Mouse (Mus musculus) hindbrain, embryonic 12.5 days (tissue): ENCODE data around the gene Igf2r. TPM values are rescaled to one million over a fixed set of nuclear protein-coding genes. Genes with fewer than 3 reads are reported as not detected.

Experiments
- ATAC-seq: fragments of 200-750 bp; cut with Nextera tagmentation; 2 replicates; pipeline ENCODE4 v1.8.0; 2017; ENCODE audit warnings: moderate TSS enrichment; ENCODE audit not compliant: low FRiP score
- H3K27ac ChIP-seq: fragments of 300-500 bp; sonication (generic); 2 replicates; pipeline ENCODE4 v1.5.1; 2016; ENCODE audit warnings: mild to moderate bottlenecking
- H3K27me3 ChIP-seq: fragments of 300-500 bp; sonication (generic); 2 replicates; pipeline ENCODE4 v1.6.1; 2016; ENCODE audit warnings: mild to moderate bottlenecking
- H3K36me3 ChIP-seq: fragments of 300-500 bp; sonication (generic); 2 replicates; pipeline ENCODE4 v1.6.1; 2016; ENCODE audit warnings: mild to moderate bottlenecking
- H3K4me1 ChIP-seq: fragments of 300-500 bp; sonication (generic); 2 replicates; pipeline ENCODE4 v1.6.1; 2016
- H3K4me2 ChIP-seq: fragments of 300-500 bp; sonication (generic); replicated peaks from 2 replicates; pipeline ENCODE4 v1.6.1; 2016; ENCODE audit warnings: mild to moderate bottlenecking
- H3K4me3 ChIP-seq: fragments of 300-500 bp; sonication (generic); 2 replicates; pipeline ENCODE4 v1.5.1; 2016; ENCODE audit warnings: mild to moderate bottlenecking
- H3K9ac ChIP-seq: fragments of 300-500 bp; sonication (generic); 2 replicates; pipeline ENCODE4 v1.6.1; 2016; ENCODE audit warnings: mild to moderate bottlenecking, moderate library complexity
- H3K9me3 ChIP-seq: fragments of 300-500 bp; sonication (generic); replicated peaks from 2 replicates; pipeline ENCODE4 v1.6.1; 2016; ENCODE audit warnings: mild to moderate bottlenecking
- WGBS: fragments of 180-500 bp; shearing (Covaris S2); methylation state at CpG from one replicate; pipeline ENCODE4 v1.1.7; 2016; 5-methylcytosine and 5-hydroxymethylcytosine counted together
- polyA plus RNA-seq: library from polyadenylated mRNA; unstranded; fragments of >200 nt; fragmentation: Nextera tagmentation; extraction: Ambion mirVana; gene quantifications from 2 replicates; pipeline ENCODE4 v1.2.1, GENCODE M21; 2016

Gene Igf2r
- polyA plus RNA-seq, 1 experiment from 2014 or later: 27.5 TPM

DNA sequence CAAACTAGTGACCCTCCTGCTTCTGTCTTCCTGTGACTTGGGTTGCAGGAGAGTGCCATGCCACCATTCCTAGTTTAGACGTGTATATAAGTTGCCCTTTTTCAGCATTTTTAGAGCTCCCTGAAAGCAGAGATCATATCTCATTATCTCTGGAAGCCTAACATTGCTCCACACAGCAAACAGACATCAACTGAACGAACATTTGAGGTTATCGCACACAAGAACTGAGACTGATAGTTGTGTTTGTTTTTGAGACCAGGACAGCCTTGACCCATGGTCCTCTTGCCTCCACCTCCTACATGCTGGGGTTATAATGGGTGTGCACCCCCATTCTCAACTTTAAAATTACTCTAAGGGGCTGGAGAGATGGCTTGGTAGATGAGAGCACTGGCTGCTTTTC is 27.2 kb upstream of the Igf2r start:
- WGBS: 87% methylated on average over 3 of the region's 3 CpGs

DNA sequence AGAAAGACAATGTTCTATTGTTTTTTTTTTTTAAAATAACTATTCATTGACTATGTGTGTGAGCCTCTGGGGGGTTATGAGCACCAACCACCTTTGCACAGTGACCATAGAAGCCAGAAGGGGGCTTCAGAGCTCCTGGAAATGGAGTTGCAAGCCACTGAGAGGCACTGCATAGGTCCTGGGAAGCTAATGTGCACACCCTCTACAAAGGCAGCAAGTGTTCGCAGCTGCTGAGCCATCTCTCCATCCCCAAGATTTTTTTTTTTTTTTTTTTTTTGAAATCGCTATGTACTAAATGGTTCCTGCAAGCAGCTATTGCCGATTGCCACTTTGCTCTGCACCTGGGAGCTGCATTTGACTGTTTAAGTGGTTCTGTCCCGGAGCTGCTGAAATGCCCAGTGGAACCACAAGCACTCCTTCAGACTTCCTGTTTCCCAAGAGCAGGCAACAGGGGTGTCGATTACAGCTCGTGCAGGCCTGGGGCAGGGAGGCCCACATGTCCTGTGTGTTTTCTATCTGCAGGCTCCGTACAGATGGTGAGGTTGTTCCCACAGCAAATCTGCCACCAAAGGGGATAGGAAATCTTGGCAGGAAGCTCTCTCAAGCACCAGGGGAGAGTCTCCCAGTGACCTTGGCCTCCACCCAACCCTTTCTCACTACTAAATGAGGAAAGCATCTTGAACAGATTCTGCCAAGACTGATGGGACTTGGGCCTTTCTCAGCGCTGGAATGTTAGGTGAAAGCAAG is 24.4 kb upstream of the Igf2r start:
- H3K9me3 ChIP-seq: no peaks in the 10 kb centered on the region
- H3K27me3 ChIP-seq: no peaks in the 10 kb centered on the region
- no peak overlapping the region for H3K4me3 ChIP-seq
- no peak for ATAC-seq
- H3K4me1 ChIP-seq: peaks cover 22% of the 10 kb centered on the region
- H3K36me3 ChIP-seq: no peaks in the 10 kb centered on the region
- 72% methylated on average over 8 of the region's 8 CpGs for WGBS
- no peak overlapping the region for H3K9ac ChIP-seq
- peak overlapping the region; percentile 46; the same call in 1 of the 2 replicates for H3K27ac ChIP-seq
- H3K4me2 ChIP-seq: no peak overlapping the region

More for the DNA sequence above, 27.2 kb upstream of the Igf2r start:
- ATAC-seq: no peak
- H3K4me1 ChIP-seq: peaks cover 7% of the 10 kb centered on the region; the same call in 1 of the 2 replicates
- no peaks in the 10 kb centered on the region for H3K27me3 ChIP-seq
- H3K4me3 ChIP-seq: no peak overlapping the region
- H3K36me3 ChIP-seq: no peaks in the 10 kb centered on the region
- H3K4me2 ChIP-seq: no peak overlapping the region
- no peaks in the 10 kb centered on the region for H3K9me3 ChIP-seq
- H3K27ac ChIP-seq: no peak overlapping the region
- no peak overlapping the region for H3K9ac ChIP-seq

- Histone ChIP-seq H3K4me2 (no peak overlapping the region), H3K27ac (peak overlapping the region; percentile 44; the same call in 1 of the 2 replicates), H3K4me1 (peaks cover 22% of the 10 kb centered on the region), H3K9ac (no peak overlapping the region), H3K4me3 (no peak overlapping the region), H3K36me3 (no peaks in the 10 kb centered on the region), H3K27me3 (no peaks in the 10 kb centered on the region), H3K9me3 (no peaks in the 10 kb centered on the region)
- no peak for ATAC-seq
- 84% methylated on average over 11 of the region's 11 CpGs for WGBS
Measured at GRCm38 (mm10) chr17:12792422-12793206, 23.1 kb upstream of the Igf2r start.

- 63% methylated on average over 4 of the region's 4 CpGs for WGBS
Measured at GRCm38 (mm10) chr17:12791420-12791819, 22.0 kb upstream of the Igf2r start.

GRCm38 (mm10) chr17:12791079-12791406 is 21.6 kb upstream of the Igf2r start:
- no peaks in the 10 kb centered on the region for H3K27me3 ChIP-seq
- peak; percentile 19; the same call in 1 of the 2 replicates for ATAC-seq
- no peak overlapping the region for H3K9ac ChIP-seq
- H3K4me2 ChIP-seq: no peak overlapping the region
- H3K4me1 ChIP-seq: peaks cover 22% of the 10 kb centered on the region
- WGBS: 44% methylated on average over 5 of the region's 5 CpGs
- no peaks in the 10 kb centered on the region for H3K36me3 ChIP-seq
- H3K4me3 ChIP-seq: no peak overlapping the region
- peak overlapping the region; percentile 67 for H3K27ac ChIP-seq
- H3K9me3 ChIP-seq: no peaks in the 10 kb centered on the region

More at GRCm38 (mm10) chr17:12791420-12791819, 22.0 kb upstream of the Igf2r start:
- Histone ChIP-seq H3K36me3 (no peaks in the 10 kb centered on the region), H3K4me1 (peaks cover 22% of the 10 kb centered on the region), H3K9me3 (no peaks in the 10 kb centered on the region), H3K4me3 (no peak overlapping the region), H3K27ac (peak overlapping the region; percentile 67; the same call in 1 of the 2 replicates), H3K27me3 (no peaks in the 10 kb centered on the region), H3K4me2 (no peak overlapping the region), H3K9ac (no peak overlapping the region)
- no peak for ATAC-seq

DNA sequence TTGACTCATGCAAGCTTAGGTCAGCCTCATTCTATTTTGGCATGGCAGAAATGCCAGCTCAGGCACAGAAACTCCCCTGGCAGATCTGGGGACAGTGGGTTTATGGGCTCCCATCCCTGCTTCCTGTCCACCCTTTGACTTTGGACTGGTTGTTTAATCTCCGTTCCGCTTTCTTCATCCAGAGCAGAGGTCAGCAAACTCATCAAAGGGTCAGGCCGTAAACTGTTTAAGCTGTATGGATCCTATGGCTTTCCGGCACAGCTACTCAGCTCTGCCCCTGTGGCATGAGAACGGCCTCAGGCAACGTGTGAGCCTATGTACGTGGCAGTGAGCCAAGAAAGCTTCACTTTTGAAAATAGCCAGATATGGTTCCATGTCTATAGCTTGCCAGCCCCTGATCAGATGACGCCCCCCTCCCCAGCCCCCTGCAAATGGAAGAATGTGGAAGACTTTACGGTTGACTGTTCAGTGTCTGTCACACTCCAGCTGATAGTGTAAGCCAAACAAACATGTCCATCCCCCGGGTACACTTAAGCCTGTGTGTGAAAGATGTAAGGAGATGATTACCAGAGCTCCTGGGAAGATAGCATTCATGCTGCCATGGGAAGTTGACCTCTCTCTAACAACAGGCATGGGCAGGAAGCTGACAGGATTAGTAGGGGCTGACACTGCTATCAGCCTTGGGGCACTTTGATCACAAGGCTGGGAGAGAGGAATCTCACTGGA is 21.1 kb upstream of the Igf2r start:
- Histone ChIP-seq H3K27me3 (no peaks in the 10 kb centered on the region), H3K4me3 (no peak overlapping the region), H3K4me1 (peaks cover 22% of the 10 kb centered on the region), H3K27ac (peak overlapping the region; percentile 67), H3K9me3 (no peaks in the 10 kb centered on the region), H3K9ac (no peak overlapping the region), H3K36me3 (no peaks in the 10 kb centered on the region), H3K4me2 (no peak overlapping the region)
- peak; percentile 66 for ATAC-seq
- 33% methylated on average over 10 of the region's 10 CpGs for WGBS

- Histone ChIP-seq H3K4me2 (no peak overlapping the region), H3K9me3 (no peaks in the 10 kb centered on the region), H3K27me3 (no peaks in the 10 kb centered on the region), H3K4me3 (no peak overlapping the region), H3K27ac (no peak overlapping the region), H3K4me1 (peaks cover 8% of the 10 kb centered on the region; the same call in 1 of the 2 replicates), H3K9ac (no peak overlapping the region), H3K36me3 (no peaks in the 10 kb centered on the region)
- WGBS: 79% methylated on average over 11 of the region's 11 CpGs
- ATAC-seq: no peak
Measured at GRCm38 (mm10) chr17:12782861-12783847, 13.7 kb upstream of the Igf2r start.

DNA sequence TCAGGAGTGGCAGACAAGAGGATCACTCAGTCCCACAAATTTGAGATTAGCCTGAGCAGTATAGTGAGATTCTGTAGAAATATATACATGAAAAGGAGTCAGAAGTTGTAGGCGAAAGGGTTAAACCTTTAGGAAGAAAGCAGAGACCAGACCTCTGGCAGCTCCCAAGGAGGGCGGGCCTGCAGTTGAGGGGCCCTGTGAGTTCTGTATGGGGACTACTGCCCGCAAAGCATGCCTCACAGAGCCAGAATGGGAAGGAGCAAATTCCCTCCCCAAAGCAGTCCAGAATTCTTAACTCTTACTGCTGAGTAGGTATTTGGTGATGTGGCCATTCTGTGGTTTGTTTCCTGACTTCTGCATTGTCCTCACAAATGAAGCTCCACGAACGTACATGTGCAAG is 11.6 kb upstream of the Igf2r start:
- Histone ChIP-seq H3K4me2 (peak overlapping the region; percentile 13), H3K9me3 (no peaks in the 10 kb centered on the region)

DNA sequence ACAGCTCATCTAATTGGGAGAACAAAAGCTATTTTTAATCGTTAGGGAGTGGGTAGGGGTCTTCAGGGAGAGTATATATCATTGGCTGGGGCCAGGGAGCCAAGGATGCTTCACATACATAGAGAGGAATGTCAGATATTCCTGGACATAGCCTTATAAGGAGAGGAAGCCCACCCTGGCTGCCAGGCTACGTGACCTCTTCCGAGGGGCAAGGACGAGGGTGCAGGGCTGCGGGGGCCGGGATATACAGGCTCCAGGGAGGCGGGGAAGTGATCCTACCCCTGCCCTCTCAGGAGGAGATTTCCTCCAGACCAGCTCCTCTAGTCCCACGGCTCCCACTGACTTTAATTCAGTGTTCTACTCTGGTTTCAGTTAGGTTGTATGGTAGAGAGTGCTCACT is 10.7 kb upstream of the Igf2r start:
- Histone ChIP-seq H3K4me1 (peaks cover 8% of the 10 kb centered on the region; the same call in 1 of the 2 replicates), H3K27ac (peak overlapping the region; percentile 60), H3K9me3 (no peaks in the 10 kb centered on the region; the same call in 1 of the 2 replicates), H3K36me3 (no peaks in the 10 kb centered on the region), H3K4me3 (no peak overlapping the region), H3K9ac (no peak overlapping the region), H3K27me3 (no peaks in the 10 kb centered on the region), H3K4me2 (no peak overlapping the region)
- 41% methylated on average over 8 of the region's 8 CpGs for WGBS
- ATAC-seq: no peak

More for the DNA sequence above, 11.6 kb upstream of the Igf2r start:
- Histone ChIP-seq H3K27ac (peak overlapping the region; percentile 60; the same call in 1 of the 2 replicates), H3K36me3 (no peaks in the 10 kb centered on the region), H3K9ac (no peak overlapping the region), H3K4me3 (no peak overlapping the region), H3K27me3 (no peaks in the 10 kb centered on the region), H3K4me1 (peaks cover 8% of the 10 kb centered on the region; the same call in 1 of the 2 replicates)
- WGBS: 53% methylated on average over 5 of the region's 5 CpGs
- no peak for ATAC-seq

- H3K27ac ChIP-seq: 0 out of 2 replicates have a peak overlapping the region, but pooled peaks have one; percentile 60
- no peak overlapping the region for H3K9ac ChIP-seq
- 85% methylated on average over 3 of the region's 3 CpGs for WGBS
- no peaks in the 10 kb centered on the region; the same call in 1 of the 2 replicates for H3K9me3 ChIP-seq
- H3K4me1 ChIP-seq: peaks cover 8% of the 10 kb centered on the region; the same call in 1 of the 2 replicates
- no peak overlapping the region for H3K4me3 ChIP-seq
- H3K4me2 ChIP-seq: no peak overlapping the region
- ATAC-seq: no peak
- H3K27me3 ChIP-seq: no peaks in the 10 kb centered on the region
- no peaks in the 10 kb centered on the region for H3K36me3 ChIP-seq
Measured at GRCm38 (mm10) chr17:12779442-12779841, 10.0 kb upstream of the Igf2r start.

GRCm38 (mm10) chr17:12773956-12774355 is 4.5 kb upstream of the Igf2r start:
- H3K9ac ChIP-seq: no peak overlapping the region
- peaks cover under 1% of the 10 kb centered on the region; the same call in 1 of the 2 replicates for H3K4me1 ChIP-seq
- H3K4me2 ChIP-seq: no peak overlapping the region
- no peaks in the 10 kb centered on the region for H3K36me3 ChIP-seq
- no peaks in the 10 kb centered on the region; the same call in 1 of the 2 replicates for H3K9me3 ChIP-seq
- no peak overlapping the region for H3K27ac ChIP-seq
- no peak overlapping the region for H3K4me3 ChIP-seq
- no peak for ATAC-seq
- H3K27me3 ChIP-seq: no peaks in the 10 kb centered on the region
- WGBS: 77% methylated on average over 3 of the region's 3 CpGs
